Mouse (Mus musculus) thymus, postnatal 14 days (tissue): ENCODE measurements around the gene Jade1.

Experiments
- DNase-seq: peaks from one replicate; pipeline ENCODE4 v3.0.0; 2021

The Jade1 gene

GRCm38 (mm10) chr3:41601226-41602020 is 45.9 kb downstream of the Jade1 start:
- DNase-seq: no peak

DNA sequence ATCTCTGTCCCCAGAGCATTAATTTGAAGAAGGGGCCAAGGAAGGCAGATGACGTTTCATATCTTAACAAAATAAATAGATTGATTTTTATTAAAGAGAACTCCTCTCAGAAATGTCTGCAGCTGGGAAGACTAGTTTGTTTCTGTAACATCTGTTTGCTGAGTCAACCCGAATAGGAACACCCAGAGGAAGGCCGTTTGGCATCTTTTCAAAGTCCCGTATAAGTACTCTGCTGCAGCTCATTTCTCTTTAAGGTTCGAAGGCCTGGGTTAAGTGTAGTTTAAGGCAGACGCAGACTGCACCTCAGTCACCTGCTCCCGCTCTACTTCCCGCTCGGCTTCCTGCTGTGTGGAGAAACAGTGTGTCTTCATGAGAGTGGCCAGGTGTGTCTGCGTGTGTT is 47.4 kb downstream of the Jade1 start:
- peak; percentile 24 for DNase-seq

GRCm38 (mm10) chr3:41603470-41604019 is 48.0 kb downstream of the Jade1 start:
- DNase-seq: no peak

DNA sequence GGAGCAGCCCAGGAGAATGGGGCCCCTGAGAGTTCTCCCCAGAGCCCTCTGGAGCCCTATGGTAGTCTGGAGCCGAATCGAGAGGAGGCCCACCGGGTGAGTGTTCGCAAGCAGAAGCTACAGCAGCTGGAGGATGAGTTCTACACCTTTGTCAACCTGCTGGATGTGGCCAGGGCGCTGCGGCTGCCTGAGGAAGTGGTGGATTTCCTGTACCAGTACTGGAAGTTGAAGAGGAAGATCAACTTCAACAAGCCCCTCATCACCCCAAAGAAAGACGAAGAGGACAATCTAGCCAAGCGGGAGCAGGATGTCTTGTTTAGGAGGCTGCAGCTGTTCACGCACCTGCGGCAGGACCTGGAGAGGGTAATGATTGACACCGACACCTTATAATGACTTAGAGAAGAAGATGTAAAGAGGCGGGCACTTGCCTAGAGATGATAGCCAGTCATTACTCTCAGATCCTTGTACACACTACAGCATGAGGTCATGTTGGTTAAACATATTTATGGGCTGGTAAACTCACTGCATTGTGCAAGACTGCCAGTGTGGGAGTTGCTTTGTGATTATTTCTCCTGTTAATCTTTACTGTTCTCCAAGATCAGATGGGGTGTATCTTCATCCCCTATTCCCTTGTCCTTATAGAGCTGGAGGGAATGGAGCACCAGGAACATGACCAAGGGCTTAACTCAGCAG is 49.2 kb downstream of the Jade1 start:
- peak; percentile 75 for DNase-seq

DNA sequence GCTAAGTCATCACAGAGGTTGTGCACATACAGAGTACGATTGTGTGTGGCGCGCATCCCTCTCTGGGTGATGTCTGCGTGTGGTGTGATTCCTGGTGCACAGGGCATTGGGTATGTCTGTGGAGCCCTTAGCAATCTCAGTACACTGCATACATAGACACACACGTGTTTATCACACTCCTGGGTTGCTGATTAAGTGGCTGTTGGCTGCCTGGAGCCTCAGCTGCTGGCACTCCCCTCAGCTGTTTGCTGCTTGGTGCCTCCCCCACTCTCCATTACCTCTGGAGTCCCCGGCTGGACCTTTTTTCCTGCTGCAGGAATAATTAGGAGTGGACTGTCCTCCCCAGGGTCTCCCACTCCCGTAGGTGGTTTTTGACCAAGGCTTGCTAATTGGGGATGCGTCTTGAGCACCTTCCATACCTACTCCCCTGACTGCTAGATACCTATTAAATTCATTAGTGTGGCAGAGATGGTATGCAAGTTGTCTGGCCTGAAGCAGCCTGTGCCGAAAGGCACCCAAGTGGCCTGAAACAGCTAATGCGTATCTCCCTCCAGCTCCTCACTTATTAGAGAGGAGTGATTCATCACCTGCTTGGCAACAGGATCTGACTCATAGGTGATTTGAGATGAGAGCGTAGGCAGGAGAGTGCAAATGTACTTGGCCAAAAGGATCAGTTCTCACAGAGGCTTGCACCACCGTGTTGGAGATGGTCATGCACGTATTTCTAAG is 50.2 kb downstream of the Jade1 start:
- no peak for DNase-seq

- peak; percentile 25 for DNase-seq
Measured at GRCm38 (mm10) chr3:41606330-41606664, 50.8 kb downstream of the Jade1 start.

DNA sequence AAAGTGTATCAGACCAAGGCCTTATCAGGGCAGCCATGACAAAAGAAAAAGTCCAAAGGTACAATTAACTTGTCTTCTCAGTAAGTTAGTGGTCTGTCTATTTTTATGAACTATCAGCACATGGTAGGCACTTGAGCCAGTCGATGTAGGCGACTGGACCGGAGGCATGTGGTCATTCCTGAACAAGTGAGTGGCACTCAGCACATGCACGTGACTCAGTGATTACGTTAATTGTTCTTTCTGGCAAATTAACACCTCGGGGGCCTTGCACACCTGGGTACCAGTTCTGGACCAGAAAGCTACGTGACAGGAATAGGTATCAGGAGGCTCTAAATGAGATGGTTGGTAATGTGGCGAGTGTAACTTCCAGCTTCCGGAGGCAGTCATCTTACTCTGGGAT is 51.5 kb downstream of the Jade1 start:
- no peak for DNase-seq

DNA sequence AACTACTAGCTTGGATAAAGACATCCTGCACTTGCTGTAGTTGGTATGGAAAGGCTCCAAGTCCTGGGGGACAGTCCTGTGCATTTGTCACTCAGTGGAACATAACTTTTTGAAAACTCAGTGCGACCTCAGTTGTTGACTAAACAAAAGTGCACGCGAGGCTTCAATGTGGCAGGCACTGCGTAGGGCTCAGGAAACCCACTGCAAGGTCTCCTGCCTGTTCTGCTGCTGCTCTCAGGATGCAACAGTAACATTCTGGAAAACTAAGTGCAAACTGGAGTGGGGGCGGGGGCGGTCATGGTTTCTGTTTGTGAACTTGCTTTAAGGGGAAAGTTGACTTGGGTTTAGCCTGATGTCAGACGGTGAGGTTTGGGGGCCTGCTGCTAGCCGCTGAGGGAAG is 51.9 kb downstream of the Jade1 start:
- no peak for DNase-seq

- no peak for DNase-seq
Measured at GRCm38 (mm10) chr3:41609071-41609470, 53.5 kb downstream of the Jade1 start.

- peak; percentile 48 for DNase-seq
Measured at GRCm38 (mm10) chr3:41612211-41612610, 56.7 kb downstream of the Jade1 start.

DNA sequence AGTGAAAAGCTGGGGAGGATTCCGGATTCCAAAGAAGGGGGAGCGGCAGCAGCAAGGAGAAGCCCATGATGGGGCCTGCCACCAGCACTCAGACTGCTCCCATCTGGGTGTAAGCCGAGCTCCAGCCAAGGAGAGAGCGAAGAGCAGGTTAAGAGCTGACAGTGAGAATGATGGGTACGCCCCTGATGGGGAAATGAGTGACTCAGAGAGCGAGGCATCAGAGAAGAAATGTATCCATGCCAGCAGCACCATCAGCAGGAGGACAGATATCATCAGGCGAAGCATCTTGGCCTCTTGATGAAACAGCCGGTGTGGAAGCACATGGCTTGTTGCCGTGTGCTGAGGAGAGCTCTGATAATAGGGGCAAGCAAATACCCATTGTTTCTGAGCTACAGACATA is 58.2 kb downstream of the Jade1 start:
- DNase-seq: no peak

- DNase-seq: no peak
Measured at GRCm38 (mm10) chr3:41614230-41614985, 58.9 kb downstream of the Jade1 start.

DNA sequence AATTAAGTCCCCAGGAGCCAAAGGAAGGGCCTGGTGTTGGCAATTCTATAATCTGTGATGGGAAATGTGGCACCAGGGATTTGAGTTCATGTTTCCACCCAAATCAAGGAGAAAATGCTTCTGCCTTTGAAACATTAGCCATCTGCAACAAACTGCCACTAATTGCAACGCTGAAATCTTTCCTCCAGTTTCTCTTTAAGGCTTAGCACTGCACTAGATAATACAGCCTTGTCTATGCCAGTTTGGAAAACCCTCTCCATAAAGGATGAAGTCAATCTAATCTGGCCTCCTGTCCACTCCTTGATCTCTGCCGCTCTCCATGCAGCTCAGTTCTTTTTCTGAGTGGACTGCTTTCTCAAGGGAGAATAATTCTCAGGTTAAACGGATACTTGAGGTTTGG is 62.5 kb downstream of the Jade1 start:
- no peak for DNase-seq

DNA sequence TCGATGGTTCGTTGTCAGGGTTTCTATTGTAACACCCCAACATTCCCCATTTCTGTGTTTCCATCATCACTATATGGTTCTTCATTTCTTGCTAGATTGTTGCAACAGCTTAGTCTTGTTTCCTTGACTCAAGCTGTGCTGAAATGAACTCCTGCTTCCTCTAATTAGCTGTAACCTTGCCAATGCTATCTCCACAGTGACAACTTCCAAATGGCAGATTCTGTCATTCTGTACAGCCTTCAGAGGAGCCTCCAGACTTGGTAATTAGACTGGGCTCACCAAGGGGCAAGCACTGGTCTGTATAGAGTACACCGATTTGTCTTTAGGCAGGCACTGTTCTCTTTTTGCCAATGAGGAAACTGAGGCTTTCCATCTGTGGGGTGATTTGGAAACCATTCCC is 63.0 kb downstream of the Jade1 start:
- no peak for DNase-seq

GRCm38 (mm10) chr3:41620971-41621370 is 65.4 kb downstream of the Jade1 start:
- no peak for DNase-seq

DNA sequence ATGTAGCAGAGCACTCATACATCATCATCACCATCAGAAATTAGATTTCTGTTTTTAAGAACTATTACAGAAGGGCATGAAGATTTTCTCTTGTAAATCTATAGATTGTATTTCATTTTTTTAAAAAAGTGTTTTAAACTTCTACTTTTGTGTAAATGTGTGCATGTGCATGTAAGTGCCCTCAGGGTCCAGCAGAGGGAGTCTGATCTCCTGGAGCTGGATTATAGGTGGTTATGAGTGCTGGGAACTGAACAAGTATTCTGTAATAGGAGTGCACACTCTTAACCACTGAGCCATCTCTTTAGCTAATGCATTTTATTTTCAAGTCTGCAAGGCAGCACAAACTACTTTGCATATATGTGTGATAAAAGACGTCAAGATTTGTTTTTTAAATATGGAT is 100.1 kb downstream of the Jade1 start:
- DNase-seq: no peak
